Mouse (Mus musculus) C2C12 (cell line): Measurements from ENCODE around the gene Ttl.

Source experiments
- MAX ChIP-seq: IDR thresholded peaks from one replicate; pipeline ENCODE4 v1.6.1; 2011; ENCODE audit warnings: mild to moderate bottlenecking, control low read depth
- MYOG ChIP-seq: IDR thresholded peaks from one replicate; pipeline ENCODE4 v1.6.1; 2011; ENCODE audit not compliant: control insufficient read depth, insufficient read length; ENCODE audit errors: extremely low read depth
- USF1 ChIP-seq: IDR thresholded peaks from one replicate; pipeline ENCODE4 v1.6.1; 2011; ENCODE audit warnings: low read depth, mild to moderate bottlenecking, control low read depth, moderate library complexity

DNA sequence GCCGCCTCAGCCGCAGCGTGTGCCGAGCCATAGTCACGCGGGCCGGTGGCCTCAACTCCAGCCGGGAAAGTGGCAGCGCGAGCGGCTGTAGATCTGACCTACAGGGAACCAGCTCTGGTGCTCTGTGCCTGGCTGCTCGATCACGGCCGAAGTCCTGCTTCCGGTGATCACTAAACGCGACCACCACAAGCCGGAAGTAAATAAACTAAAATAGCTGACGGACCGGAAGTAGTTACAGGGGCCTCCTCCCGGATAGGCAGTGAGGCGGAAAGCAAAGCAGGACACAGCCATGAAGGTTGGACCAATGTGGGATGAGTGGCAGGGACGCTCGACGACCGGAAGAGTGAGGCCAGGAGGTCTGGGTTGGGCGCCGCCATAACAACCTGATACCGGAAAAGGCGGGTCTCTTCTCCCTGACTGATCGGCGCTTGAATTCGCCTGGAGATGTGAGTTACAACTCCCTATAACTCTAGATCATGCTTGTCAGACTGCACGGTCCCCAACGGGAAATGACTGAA lies 63.7 kb downstream of the Ttl start, which contains the start of gene Chchd5:
- no peak for TF ChIP-seq MYOG
- TF ChIP-seq USF1: no peak
- peak; percentile 85 for TF ChIP-seq MAX
